Mouse (Mus musculus): ENCODE results near the gene Scimp.

Gene Scimp

GRCm38 (mm10) chr11:70742117-70742516 is 70.3 kb downstream of the Scimp start:
- in situ Hi-C loops (cut with MboI; ENCODE audit: unreplicated experiment in 2 of 2) = no loop called here

GRCm38 (mm10) chr11:70741603-70742002 is 70.8 kb downstream of the Scimp start:
- in situ Hi-C loops (cut with MboI; ENCODE audit: unreplicated experiment in 2 of 2) = no loop called here

Data from v-Abl transformed pro-B cells (cell line).